ENCODE assay signal across 8 mouse cellular contexts in genomic region chr15:11908166-11908565, GRCm38 (mm10). TPM values are rescaled to one million over a fixed set of nuclear protein-coding genes. Genes with fewer than 3 reads are reported as not detected.
DNase-seq lines count a peak whose midpoint lies in the region; ATAC-seq lines count a peak whose summit lies in the region.

No protein-coding gene starts in this region.

- 7% methylated on average over 11 of the region's 11 CpGs for WGBS in forebrain, embryonic 12.5 days
- 8% methylated on average over 11 of the region's 11 CpGs for WGBS in midbrain, embryonic 13.5 days

- peak overlapping the region; percentile 31 for H3K4me2 ChIP-seq in forebrain, embryonic 12.5 days
- H3K4me2 ChIP-seq in midbrain, embryonic 13.5 days (replicated peaks) = peak overlapping the region; percentile 32

- H3K27me3 ChIP-seq in forebrain, embryonic 12.5 days = peaks cover 51% of the 10 kb centered on the region
- H3K27me3 ChIP-seq in midbrain, embryonic 13.5 days = peaks cover 59% of the 10 kb centered on the region

- no peak overlapping the region for H3K27ac ChIP-seq in forebrain, embryonic 12.5 days
- no peak overlapping the region for H3K27ac ChIP-seq in midbrain, embryonic 13.5 days

- H3K9me3 ChIP-seq in forebrain, embryonic 12.5 days = no peaks in the 10 kb centered on the region
- no peaks in the 10 kb centered on the region for H3K9me3 ChIP-seq in midbrain, embryonic 13.5 days

- H3K4me1 ChIP-seq in forebrain, embryonic 12.5 days = peaks cover 44% of the 10 kb centered on the region
- peaks cover 48% of the 10 kb centered on the region for H3K4me1 ChIP-seq in midbrain, embryonic 13.5 days (replicated peaks)

- peak; percentile 20 for DNase-seq in adrenal gland, adult 2 months
- DNase-seq in adrenal gland, postnatal 25 days = no peak
- DNase-seq in kidney, postnatal 10 days = peak; percentile 20
- DNase-seq in urinary bladder, adult 18-20 months (ENCODE audit: low spot score in 2 of 2) = no peak
- DNase-seq in urinary bladder, adult 2 months (ENCODE audit: low spot score) = no peak
- no peak for DNase-seq in frontal cortex, postnatal 14 days (ENCODE audit: low spot score in 2 of 2)

- H3K9ac ChIP-seq in forebrain, embryonic 12.5 days = no peak overlapping the region
- no peak overlapping the region for H3K9ac ChIP-seq in midbrain, embryonic 13.5 days (replicated peaks)

- ATAC-seq in forebrain, embryonic 12.5 days (ENCODE audit: low FRiP score) = no peak
- ATAC-seq in midbrain, embryonic 13.5 days = no peak

- no peak overlapping the region for H3K4me3 ChIP-seq in forebrain, embryonic 12.5 days (replicated peaks)
- 0 out of 2 replicates have a peak overlapping the region, but pooled peaks have one; percentile 2 for H3K4me3 ChIP-seq in midbrain, embryonic 13.5 days (replicated peaks)

- no peaks in the 10 kb centered on the region for H3K36me3 ChIP-seq in forebrain, embryonic 12.5 days (replicated peaks)
- H3K36me3 ChIP-seq in midbrain, embryonic 13.5 days = no peaks in the 10 kb centered on the region

RNA-seq across cellular contexts. Expression of gene Npr3, which starts 1.1 kb away (rescaled TPM):
- 10 to 100 TPM; 10.8 to 23.9 TPM for total RNA-seq in adrenal gland, adult 2 months (2021)
- polyA plus RNA-seq in adrenal gland, adult 2 months (2012; rRNA removed) = 9.0 and 9.8 TPM in 2 replicates
- total RNA-seq in adrenal gland, postnatal 25 days (2021) = 11.2 and 13.5 TPM in 2 replicates
- 1.9 and 2.1 TPM in 2 replicates for polyA plus RNA-seq in forebrain, embryonic 12.5 days (2016; fragmentation: Nextera tagmentation; extraction: Ambion mirVana)
- polyA plus RNA-seq in midbrain, embryonic 13.5 days (2015; fragmentation: Nextera tagmentation; extraction: Ambion mirVana) = 1.1 and 1.2 TPM in 2 replicates
- 3.2 and 3.7 TPM in 2 replicates for polyA plus RNA-seq in urinary bladder, adult 2 months (2012; rRNA removed)

Comparison
In these comparisons a context has a peak if more than half of its experiments do, and no peak if none do; other contexts are left out.
1. DNase-seq: peak in adrenal gland, adult 2 months (single experiment) and kidney, postnatal 10 days (single experiment); none in adrenal gland, postnatal 25 days (single experiment), urinary bladder, adult 18-20 months (0 of 2), urinary bladder, adult 2 months (single experiment) and frontal cortex, postnatal 14 days (0 of 2).